Mouse (Mus musculus) CD4-positive naive resting alpha-beta T cell, adult 76 days (primary cell): ENCODE data around the gene Svs2. TPM values are rescaled to one million over a fixed set of nuclear protein-coding genes. Genes with fewer than 3 reads are reported as not detected.

Source experiments
- total RNA-seq: library from RNA; stranded (reverse); gene quantifications from one replicate; pipeline ENCODE4 v1.2.4, GENCODE M21; 2023

Svs2 gene
- not detected for total RNA-seq

DNA sequence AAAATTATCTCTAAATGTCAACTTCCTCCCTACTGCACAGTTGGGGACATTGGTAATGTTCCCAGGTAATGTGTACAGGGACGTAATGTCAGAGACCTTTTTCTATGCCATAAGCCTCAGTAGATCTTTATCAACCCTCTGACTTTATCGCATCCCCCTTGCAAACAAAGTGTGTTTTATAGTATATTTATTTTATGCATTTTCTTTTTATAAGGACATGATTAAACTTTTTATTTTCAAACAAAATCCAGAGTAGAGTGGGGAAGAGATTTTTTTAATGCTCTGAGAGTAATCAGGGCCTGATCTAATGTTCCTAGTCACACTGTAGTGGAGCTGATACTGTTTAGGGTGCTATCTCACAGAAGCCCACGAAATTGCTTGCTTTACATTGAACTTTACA is at the start of gene Svs2:
Gene Svs2, minus strand, starts transcription at position 101 of the 400 bp plus-strand sequence.

DNA sequence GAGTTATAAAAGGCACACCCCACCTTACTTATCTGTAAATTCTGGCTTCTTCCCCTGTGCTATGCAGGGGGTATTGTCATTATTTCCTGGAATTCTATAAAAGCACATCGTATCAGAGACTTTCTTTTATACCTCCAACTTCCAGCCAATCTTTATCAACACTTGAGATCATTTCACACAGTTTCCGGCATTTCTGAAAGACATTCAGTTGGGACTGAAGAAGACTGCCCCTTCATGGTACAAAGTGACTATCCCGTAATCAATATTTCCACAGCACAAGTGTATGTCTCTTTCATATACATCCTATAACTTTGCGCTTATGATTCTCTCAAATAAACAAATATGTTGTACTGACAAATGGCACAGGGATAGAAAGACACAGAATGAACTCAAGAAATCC is 40.1 kb upstream of the Svs2 start, which contains the start of gene Svs4:
Gene Svs4, minus strand, starts transcription at position 101 of the 400 bp plus-strand sequence.

DNA sequence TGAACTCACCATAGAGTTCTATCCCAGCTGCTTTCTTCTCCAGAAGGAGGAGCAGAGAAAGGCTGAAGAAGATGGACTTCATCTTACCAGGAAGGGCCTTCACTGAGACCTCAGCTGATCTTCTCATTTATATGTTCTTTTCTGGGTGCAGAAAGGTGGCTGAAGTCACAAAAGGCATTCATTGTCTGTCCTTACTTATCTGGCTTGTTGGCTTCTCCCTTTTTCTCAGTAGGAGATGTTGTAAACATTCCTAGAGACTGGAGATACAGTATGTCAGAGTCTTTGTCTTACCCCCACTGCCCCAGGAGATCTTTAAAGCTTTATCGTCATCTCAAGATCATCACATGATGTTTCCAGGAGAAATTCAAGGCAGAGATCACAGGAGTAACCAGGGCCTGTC is 18.3 kb upstream of the Svs2 start, which contains the start of gene Svs3b:
Gene Svs3b, minus strand, starts transcription at position 101 of the 400 bp plus-strand sequence.

DNA sequence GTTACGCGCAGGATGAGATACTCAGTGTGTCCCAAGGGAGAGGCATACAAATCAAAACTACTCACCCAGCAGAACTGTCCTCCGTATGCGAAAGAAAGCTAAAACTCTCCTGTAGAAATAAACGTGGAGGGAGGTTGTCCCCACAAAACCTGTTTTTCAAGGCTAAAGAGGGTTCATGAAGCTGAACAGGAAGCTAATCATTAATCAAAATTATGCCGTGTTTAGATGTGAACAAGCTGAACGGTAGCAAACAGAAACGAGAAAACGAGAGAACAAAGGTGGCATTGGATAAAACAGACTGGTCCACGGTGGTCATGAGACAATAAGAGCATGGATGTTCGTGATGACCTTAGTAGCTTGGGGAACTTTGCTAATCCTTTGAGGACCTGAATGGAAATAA is 16.7 kb downstream of the Svs2 start, which contains the start of gene Wfdc15b:
Gene Wfdc15b, minus strand, starts transcription at position 139 of the 400 bp plus-strand sequence.

DNA sequence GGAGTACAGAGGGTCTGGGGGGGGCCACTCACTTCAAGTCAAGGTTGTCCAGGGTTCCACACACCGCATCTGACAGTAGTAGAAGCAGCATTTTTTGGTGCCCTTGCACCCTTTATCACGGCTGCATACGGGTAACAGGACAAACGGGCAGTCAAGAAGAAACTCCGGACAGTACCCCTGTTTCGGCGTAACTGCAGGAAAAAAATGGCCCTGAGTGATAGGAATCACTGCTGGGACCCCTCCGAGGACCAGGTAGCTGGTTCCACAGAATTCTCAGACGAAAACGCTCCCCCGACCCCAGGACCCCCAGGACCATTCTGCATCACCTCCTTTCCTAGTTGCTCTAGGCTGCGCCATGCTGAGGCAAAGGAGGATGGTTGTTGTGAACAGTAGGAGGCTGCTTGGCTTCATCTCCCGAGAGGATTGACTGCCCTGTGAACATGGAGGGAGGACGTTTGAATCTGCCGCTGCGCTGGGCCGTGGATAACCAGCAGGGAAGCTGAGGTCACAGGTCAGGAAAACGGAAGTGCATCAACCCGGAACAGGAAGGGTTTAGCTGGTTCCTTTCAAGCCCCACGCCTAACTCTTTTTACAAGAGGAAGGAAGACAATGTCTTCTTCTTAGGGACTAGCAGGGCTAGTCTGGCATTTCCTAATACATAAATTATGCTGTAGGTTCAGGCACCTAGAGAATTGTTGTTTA is 38.5 kb downstream of the Svs2 start, which contains the start of gene Wfdc15a:
Gene Wfdc15a, minus strand, starts transcription at position 505 of the 702 bp plus-strand sequence.

GRCm38 (mm10) chr2:164190576-164190975 is 47.7 kb downstream of the Svs2 start, which contains the start of gene Wfdc12:
Gene Wfdc12 (minus strand): TSS chr2:164190608.

Other genes with a start within 250 kb of the Svs2 start
- gene Ywhab, start 243.5 kb downstream of the Svs2 start, total RNA-seq = 109 TPM
- 5.8 TPM for gene Pabpc1l, start 213.0 kb downstream of the Svs2 start, total RNA-seq
- 355 TPM for gene Stk4, start 168.1 kb downstream of the Svs2 start, total RNA-seq
- 68.3 TPM for gene Tomm34, start 167.3 kb downstream of the Svs2 start, total RNA-seq
- gene Kcns1, start 67.4 kb downstream of the Svs2 start, total RNA-seq = not detected
- not detected for gene Wfdc5, start 55.7 kb downstream of the Svs2 start, total RNA-seq
- not detected for gene Wfdc12, start 47.9 kb downstream of the Svs2 start, total RNA-seq
- not detected for gene Wfdc15a, start 38.3 kb downstream of the Svs2 start, total RNA-seq
- gene Wfdc15b, start 16.8 kb downstream of the Svs2 start, total RNA-seq = not detected
- gene Svs3b, start 18.2 kb upstream of the Svs2 start, total RNA-seq = not detected
- gene Svs4, start 40.0 kb upstream of the Svs2 start, total RNA-seq = not detected
- gene Svs3a, start 50.8 kb upstream of the Svs2 start, total RNA-seq = not detected
- gene Svs6, start 78.3 kb upstream of the Svs2 start, total RNA-seq = not detected
- gene Svs5, start 94.3 kb upstream of the Svs2 start, total RNA-seq = not detected
- 7.1 TPM for gene Slpi, start 150.6 kb upstream of the Svs2 start, total RNA-seq
- gene Rbpjl, start 164.7 kb upstream of the Svs2 start, total RNA-seq = not detected
- not detected for gene Matn4, start 166.7 kb upstream of the Svs2 start, total RNA-seq
- 12.5 TPM for gene Sdc4, start 205.4 kb upstream of the Svs2 start, total RNA-seq
- gene Sys1, start 218.5 kb upstream of the Svs2 start, total RNA-seq = 55.4 TPM
- 0.56 TPM for gene Gm20458, start 222.5 kb upstream of the Svs2 start, total RNA-seq
- not detected for gene Trp53tg5, start 235.3 kb upstream of the Svs2 start, total RNA-seq
- 4.5 TPM for gene Dbndd2, start 247.6 kb upstream of the Svs2 start, total RNA-seq